Mouse (Mus musculus): ENCODE results near the gene Ndufv1. TPM values are rescaled to one million over a fixed set of nuclear protein-coding genes. Genes with fewer than 3 reads are reported as not detected.

Ndufv1 gene
- polyA plus RNA-seq, 1 experiment = 170 TPM

DNA sequence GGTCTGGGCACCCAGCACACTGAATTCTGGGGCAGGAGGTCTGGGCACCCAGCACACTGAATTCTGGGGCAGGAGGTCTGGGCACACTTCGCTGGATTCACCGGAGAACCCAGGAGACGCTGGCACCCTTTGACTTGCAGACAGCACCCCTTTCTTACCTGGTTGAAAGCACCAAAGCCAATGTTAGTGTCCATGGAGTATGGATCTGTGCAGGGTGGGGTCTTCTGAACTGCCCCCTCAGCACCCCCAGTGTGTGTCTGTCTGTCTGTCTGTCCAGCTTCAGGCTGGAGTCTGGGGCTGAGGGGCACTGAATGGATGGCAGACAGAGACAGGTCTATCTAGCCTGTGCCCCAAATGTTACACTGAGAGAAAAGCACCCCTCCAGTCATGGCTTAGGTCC, 21.0 kb downstream of the Ndufv1 start:
- Histone ChIP-seq H3K4me3 (ENCODE audit: low read depth, low read length) (no peak overlapping the region), H3K36me3 (ENCODE audit: control insufficient read depth, insufficient read depth, low read length) (no peaks in the 10 kb centered on the region; the same call in 1 of the 2 replicates), H3K4me1 (ENCODE audit: control insufficient read depth, insufficient read depth, insufficient read length, low read length) (peaks cover 9% of the 10 kb centered on the region), H3K27me3 (ENCODE audit: control insufficient read depth, insufficient read depth, low read length) (no peaks in the 10 kb centered on the region), H3K27ac (ENCODE audit: insufficient read depth, low read depth, low read length) (no peak overlapping the region)
- no peak for TF ChIP-seq CTCF (IDR thresholded peaks at IDR 0.05; ENCODE audit: extremely low read depth, insufficient read length, insufficient replicate concordance, low read depth, low read length)
- 96% methylated on average over 3 of the region's 3 CpGs for WGBS

DNA sequence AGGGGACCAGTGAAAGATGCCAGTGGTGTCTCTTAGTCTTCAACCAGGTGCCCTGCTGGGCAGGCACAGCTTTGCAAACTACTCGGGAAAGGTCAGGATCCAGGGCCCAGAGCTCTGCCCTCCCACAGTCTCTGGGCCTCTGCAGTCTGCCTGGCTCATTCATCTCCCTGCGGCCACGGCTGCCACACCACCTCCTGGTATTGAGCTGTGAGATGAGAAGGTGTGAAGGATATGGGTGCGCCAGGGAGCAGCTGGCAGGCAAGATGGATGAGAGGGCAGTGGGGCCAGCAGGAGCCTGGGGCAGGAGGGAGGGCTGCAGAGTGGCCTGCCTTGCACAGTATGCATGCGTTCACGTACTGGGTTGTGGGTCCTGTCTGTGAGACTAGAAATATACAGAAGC, 21.8 kb downstream of the Ndufv1 start:
- 67% methylated on average over 6 of the region's 6 CpGs for WGBS
- TF ChIP-seq CTCF (IDR thresholded peaks at IDR 0.05; ENCODE audit: extremely low read depth, insufficient read length, insufficient replicate concordance, low read depth, low read length) (no peak), POLR2A (IDR thresholded peaks at IDR 0.05; ENCODE audit: low read depth, low read length) (no peak)
- Histone ChIP-seq H3K36me3 (ENCODE audit: control insufficient read depth, insufficient read depth, low read length) (no peaks in the 10 kb centered on the region; the same call in 1 of the 2 replicates), H3K4me3 (ENCODE audit: low read depth, low read length) (no peak overlapping the region), H3K27ac (ENCODE audit: insufficient read depth, low read depth, low read length) (no peak overlapping the region), H3K4me1 (ENCODE audit: control insufficient read depth, insufficient read depth, insufficient read length, low read length) (peaks cover 12% of the 10 kb centered on the region), H3K27me3 (ENCODE audit: control insufficient read depth, insufficient read depth, low read length) (no peaks in the 10 kb centered on the region)

DNA sequence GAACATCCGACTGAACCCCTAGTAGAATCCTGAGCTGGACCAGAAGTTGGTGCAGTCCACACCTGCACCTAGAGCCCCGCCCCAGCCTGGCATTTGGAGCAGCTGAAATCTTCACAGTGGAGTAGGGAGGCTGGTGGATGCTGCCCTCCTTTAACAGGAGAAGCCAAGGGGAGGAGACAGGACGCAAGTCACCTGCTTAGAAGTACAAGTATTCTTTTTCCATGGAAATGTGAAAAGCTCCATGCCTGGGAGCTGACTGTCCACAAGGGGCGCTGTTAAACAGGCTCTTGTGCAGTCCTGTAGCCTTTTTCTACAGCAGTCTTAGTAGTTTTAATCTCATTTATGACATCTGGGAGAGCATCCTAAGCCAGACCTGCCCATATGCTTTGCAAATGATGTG, 23.9 kb downstream of the Ndufv1 start:
- no peak for TF ChIP-seq POLR2A (IDR thresholded peaks at IDR 0.05; ENCODE audit: low read depth, low read length)
- peak; percentile 18; the same call in 1 of the 2 replicates for TF ChIP-seq CTCF (IDR thresholded peaks at IDR 0.05; ENCODE audit: extremely low read depth, insufficient read length, insufficient replicate concordance, low read depth, low read length)
- no peaks in the 10 kb centered on the region for H3K27me3 ChIP-seq (ENCODE audit: control insufficient read depth, insufficient read depth, low read length)
- no peak overlapping the region for H3K27ac ChIP-seq (ENCODE audit: insufficient read depth, low read depth, low read length)
- H3K4me1 ChIP-seq (ENCODE audit: control insufficient read depth, insufficient read depth, insufficient read length, low read length) = peaks cover 25% of the 10 kb centered on the region
- no peak overlapping the region for H3K4me3 ChIP-seq (ENCODE audit: low read depth, low read length)
- 94% methylated on average over 4 of the region's 4 CpGs for WGBS
- no peaks in the 10 kb centered on the region; the same call in 1 of the 2 replicates for H3K36me3 ChIP-seq (ENCODE audit: control insufficient read depth, insufficient read depth, low read length)

DNA sequence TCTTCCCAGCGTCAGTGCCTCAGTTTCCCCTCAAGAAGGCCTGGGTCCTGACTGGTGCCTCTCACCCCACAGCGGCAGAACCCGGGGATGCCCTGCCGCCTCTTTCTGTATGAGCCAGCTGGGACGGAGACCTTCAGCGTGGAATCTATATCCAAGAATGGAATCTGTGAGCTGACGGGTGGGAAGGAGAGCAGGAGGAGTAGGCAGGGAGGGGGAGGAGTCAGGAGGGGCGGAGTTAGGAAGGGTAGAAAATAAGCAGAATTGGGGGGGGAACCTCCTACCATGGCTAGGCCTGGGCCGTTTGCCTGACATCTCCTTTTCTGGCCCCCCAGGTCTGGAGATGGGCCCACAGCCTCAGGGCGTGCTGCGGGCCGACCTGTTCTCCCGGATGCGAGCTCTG, 24.5 kb downstream of the Ndufv1 start:
- 94% methylated on average over 14 of the region's 14 CpGs for WGBS
- no peak for TF ChIP-seq CTCF (IDR thresholded peaks at IDR 0.05; ENCODE audit: extremely low read depth, insufficient read length, insufficient replicate concordance, low read depth, low read length)
- TF ChIP-seq POLR2A (IDR thresholded peaks at IDR 0.05; ENCODE audit: low read depth, low read length) = no peak
- no peak overlapping the region for H3K27ac ChIP-seq (ENCODE audit: insufficient read depth, low read depth, low read length)

DNA sequence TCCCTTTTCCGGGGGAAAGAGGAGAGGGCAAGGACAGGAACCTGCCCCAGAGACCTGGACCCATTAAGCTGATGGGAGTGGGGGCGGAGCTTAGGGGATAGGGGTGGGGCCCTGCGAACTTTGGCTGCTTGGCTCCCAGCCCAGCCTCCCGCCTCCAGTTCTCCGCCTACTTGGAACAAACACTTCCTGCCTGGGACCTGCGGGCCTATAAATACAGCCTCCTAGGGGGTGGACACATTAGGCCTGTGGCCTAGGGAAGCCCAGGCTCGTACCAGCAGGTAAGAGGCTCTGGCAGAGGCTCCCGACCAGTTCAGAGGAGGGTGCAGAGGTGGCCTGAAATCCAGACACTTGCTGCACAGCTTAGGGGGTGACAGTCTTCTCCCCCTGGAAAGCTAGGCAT, 26.3 kb downstream of the Ndufv1 start, which contains the start of gene Acy3:
Acy3 (plus strand) TSS at position 237 of the 400 bp plus-strand sequence.
- 5% methylated on average over 8 of the region's 8 CpGs for WGBS
- Histone ChIP-seq H3K4me1 (ENCODE audit: control insufficient read depth, insufficient read depth, insufficient read length, low read length) (peaks cover 25% of the 10 kb centered on the region), H3K4me3 (ENCODE audit: low read depth, low read length) (peak within 1 kb of the TSS; percentile 55), H3K27ac (ENCODE audit: insufficient read depth, low read depth, low read length) (peak within 1 kb of the TSS; percentile 84), H3K36me3 (ENCODE audit: control insufficient read depth, insufficient read depth, low read length) (no peaks in the 10 kb centered on the region; the same call in 1 of the 2 replicates), H3K27me3 (ENCODE audit: control insufficient read depth, insufficient read depth, low read length) (no peaks in the 10 kb centered on the region)
- TF ChIP-seq POLR2A (IDR thresholded peaks at IDR 0.05; ENCODE audit: low read depth, low read length) = peak; percentile 99
- TF ChIP-seq CTCF (IDR thresholded peaks at IDR 0.05; ENCODE audit: extremely low read depth, insufficient read length, insufficient replicate concordance, low read depth, low read length) = no peak

More for the DNA sequence above, 24.5 kb downstream of the Ndufv1 start:
- no peak overlapping the region for H3K4me3 ChIP-seq (ENCODE audit: low read depth, low read length)
- H3K27me3 ChIP-seq (ENCODE audit: control insufficient read depth, insufficient read depth, low read length) = no peaks in the 10 kb centered on the region
- peaks cover 25% of the 10 kb centered on the region for H3K4me1 ChIP-seq (ENCODE audit: control insufficient read depth, insufficient read depth, insufficient read length, low read length)
- no peaks in the 10 kb centered on the region; the same call in 1 of the 2 replicates for H3K36me3 ChIP-seq (ENCODE audit: control insufficient read depth, insufficient read depth, low read length)

DNA sequence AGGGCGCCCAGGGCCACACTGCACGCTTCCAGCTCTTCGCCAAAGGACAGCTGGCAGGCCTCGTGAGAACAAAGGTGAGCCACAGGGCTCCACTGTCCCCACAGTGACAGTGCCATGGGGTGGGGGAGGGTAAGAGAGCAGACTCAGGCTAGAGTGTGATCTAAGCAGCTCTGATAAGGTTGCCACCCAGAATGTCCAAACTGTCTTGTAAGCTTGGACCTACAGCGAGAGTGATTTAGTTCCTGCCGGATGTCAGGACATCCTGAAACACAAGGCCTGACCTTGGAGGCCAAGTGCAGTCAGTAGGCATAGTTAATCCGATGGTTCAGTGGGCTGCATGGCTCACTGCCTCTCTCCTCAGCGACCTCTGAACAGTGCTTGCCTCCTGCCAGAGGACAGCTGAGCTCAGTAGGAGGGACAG, 27.3 kb downstream of the Ndufv1 start:
- WGBS = 32% methylated on average over 8 of the region's 8 CpGs
- TF ChIP-seq POLR2A (IDR thresholded peaks at IDR 0.05; ENCODE audit: low read depth, low read length) = no peak
- TF ChIP-seq CTCF (IDR thresholded peaks at IDR 0.05; ENCODE audit: extremely low read depth, insufficient read length, insufficient replicate concordance, low read depth, low read length) = no peak
- no peaks in the 10 kb centered on the region for H3K27me3 ChIP-seq (ENCODE audit: control insufficient read depth, insufficient read depth, low read length)
- H3K27ac ChIP-seq (ENCODE audit: insufficient read depth, low read depth, low read length) = peak overlapping the region; percentile 84
- peaks cover 25% of the 10 kb centered on the region for H3K4me1 ChIP-seq (ENCODE audit: control insufficient read depth, insufficient read depth, insufficient read length, low read length)
- no peak overlapping the region for H3K4me3 ChIP-seq (ENCODE audit: low read depth, low read length)
- no peaks in the 10 kb centered on the region; the same call in 1 of the 2 replicates for H3K36me3 ChIP-seq (ENCODE audit: control insufficient read depth, insufficient read depth, low read length)

DNA sequence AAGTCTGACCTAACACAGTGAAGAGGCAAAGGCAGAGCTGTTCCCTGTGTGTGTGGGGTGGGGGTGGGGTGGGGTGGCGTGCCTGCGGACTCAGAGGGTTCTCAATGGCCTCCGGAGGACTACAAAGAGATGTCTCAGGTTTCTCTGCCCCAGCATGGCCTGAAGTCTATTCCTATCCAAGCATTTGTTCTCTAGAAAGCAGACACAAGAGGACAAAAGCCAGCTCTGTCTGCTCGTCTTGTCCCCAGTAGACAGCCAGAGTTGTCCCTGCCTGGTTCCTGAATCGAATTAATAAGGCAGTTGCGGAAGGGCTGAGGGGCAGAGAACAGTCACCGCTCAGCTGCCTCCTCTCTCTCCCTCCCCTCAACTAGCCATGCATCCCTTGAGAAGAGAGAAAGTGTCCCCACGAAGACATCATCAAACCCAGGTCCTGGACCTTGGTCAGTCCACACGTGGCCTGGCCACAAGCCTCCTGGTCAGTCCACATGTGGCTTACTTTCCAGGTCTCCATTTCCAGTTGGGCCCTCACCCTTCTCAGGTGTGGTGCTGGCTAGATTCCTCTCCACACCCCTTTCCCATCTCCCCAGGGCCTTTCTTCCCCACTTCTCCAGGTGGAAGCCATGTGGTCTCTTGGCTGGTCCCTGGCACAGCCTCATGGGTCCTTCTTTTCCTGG, 28.9 kb downstream of the Ndufv1 start:
- Histone ChIP-seq H3K27me3 (ENCODE audit: control insufficient read depth, insufficient read depth, low read length) (no peaks in the 10 kb centered on the region), H3K36me3 (ENCODE audit: control insufficient read depth, insufficient read depth, low read length) (no peaks in the 10 kb centered on the region; the same call in 1 of the 2 replicates), H3K27ac (ENCODE audit: insufficient read depth, low read depth, low read length) (no peak overlapping the region), H3K4me1 (ENCODE audit: control insufficient read depth, insufficient read depth, insufficient read length, low read length) (peaks cover 25% of the 10 kb centered on the region), H3K4me3 (ENCODE audit: low read depth, low read length) (no peak overlapping the region)
- WGBS = 82% methylated on average over 9 of the region's 9 CpGs
- TF ChIP-seq POLR2A (IDR thresholded peaks at IDR 0.05; ENCODE audit: low read depth, low read length) (no peak), CTCF (IDR thresholded peaks at IDR 0.05; ENCODE audit: extremely low read depth, insufficient read length, insufficient replicate concordance, low read depth, low read length) (no peak)
